Mouse (Mus musculus) kidney, adult 2 months (tissue): Measurements from ENCODE around the gene Macrod2. TPM values are rescaled to one million over a fixed set of nuclear protein-coding genes. Genes with fewer than 3 reads are reported as not detected.

ENCODE experiments used
- DNase-seq: peaks from one replicate; pipeline ENCODE4 v3.0.0; 2021
- H3K27ac ChIP-seq: fragments of 200-500 bp; 2 replicates; pipeline ENCODE4 v1.5.1; 2012; ENCODE audit warnings: low read depth, low read length, control low read depth, inconsistent platforms; ENCODE audit not compliant: insufficient read depth
- H3K27me3 ChIP-seq: fragments of 200-500 bp; replicated peaks from 2 replicates; pipeline ENCODE4 v1.6.1; 2012; ENCODE audit warnings: mild to moderate bottlenecking, moderate library complexity, low read length, inconsistent platforms; ENCODE audit not compliant: control insufficient read depth, insufficient read depth
- H3K36me3 ChIP-seq: fragments of 200-500 bp; 2 replicates; pipeline ENCODE4 v1.6.1; 2012; ENCODE audit warnings: mild to moderate bottlenecking, moderate library complexity, low read length, inconsistent platforms; ENCODE audit not compliant: control insufficient read depth, insufficient read depth
- H3K4me1 ChIP-seq: fragments of 200-500 bp; 2 replicates; pipeline ENCODE4 v1.6.1; 2011; ENCODE audit warnings: low read length; ENCODE audit not compliant: control insufficient read depth, insufficient read depth
- H3K4me3 ChIP-seq: fragments of 200-500 bp; 2 replicates; pipeline ENCODE4 v1.5.1; 2011; ENCODE audit warnings: mild to moderate bottlenecking, low read depth, low read length, control low read depth; ENCODE audit not compliant: insufficient read depth
- CTCF ChIP-seq: fragments of 200-500 bp; conservative IDR thresholded peaks from 2 replicates; pipeline ENCODE4 v1.5.1; 2011; ENCODE audit warnings: low read depth, mild to moderate bottlenecking, control low read depth, low read length, moderate library complexity, mixed read lengths; ENCODE audit not compliant: insufficient read depth, insufficient read length
- POLR2A ChIP-seq: fragments of 200-500 bp; IDR thresholded peaks from one replicate; pipeline ENCODE4 v1.6.1; 2011; ENCODE audit warnings: low read depth, low read length, control low read depth
- WGBS: fragments of 180-500 bp; shearing (Covaris S2); methylation state at CpG from one replicate; pipeline ENCODE4 v1.1.7; 2018; 5-methylcytosine and 5-hydroxymethylcytosine counted together
- polyA plus RNA-seq: library from polyadenylated mRNA; depleted of rRNA; stranded (reverse); fragments of >200 nt; gene quantifications from 2 replicates; pipeline ENCODE4 v1.2.3, GENCODE M21; 2012

The Macrod2 gene
- polyA plus RNA-seq, 1 experiment: 9.8 TPM

DNA sequence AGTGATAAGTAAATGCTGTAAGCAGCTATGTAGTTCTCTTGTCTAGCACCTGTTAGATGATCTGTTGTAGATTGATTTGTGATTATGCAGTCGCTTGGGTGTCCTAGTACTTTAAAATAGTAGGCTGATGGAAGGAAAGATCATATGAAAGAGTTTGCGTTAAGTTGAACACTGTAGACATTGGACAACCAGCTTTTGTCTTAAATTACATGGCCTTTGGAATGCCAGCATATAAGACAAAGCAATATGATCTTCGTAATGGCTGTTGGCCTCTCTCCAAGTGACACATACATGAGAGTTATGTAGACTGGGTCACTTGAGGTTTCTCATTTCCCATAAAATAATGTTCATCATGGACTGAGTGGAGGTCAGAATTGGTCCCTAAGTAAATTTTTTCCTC, 778.5 kb downstream of the Macrod2 start:
- no peak overlapping the region for H3K27ac ChIP-seq
- 56% methylated on average over 3 of the region's 3 CpGs for WGBS

DNA sequence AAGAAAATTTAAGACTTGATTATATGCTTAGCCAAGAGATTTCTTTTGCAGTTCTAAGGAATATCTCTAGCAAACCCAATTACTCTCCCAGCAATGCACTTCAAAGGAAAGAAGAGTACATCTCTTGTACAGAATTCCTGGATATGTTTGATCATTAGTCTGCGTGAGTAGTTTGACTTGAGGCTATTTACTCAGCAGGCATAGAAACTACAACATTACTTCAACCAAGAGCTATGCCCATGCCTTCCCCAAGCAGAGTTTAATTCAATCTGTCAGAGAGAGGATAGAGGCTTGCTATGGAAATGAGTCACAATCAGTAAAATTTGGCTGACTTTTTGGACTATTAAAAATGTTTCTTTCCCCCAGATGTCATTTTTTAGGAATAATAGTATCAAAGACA, 785.5 kb downstream of the Macrod2 start:
- no peaks in the 10 kb centered on the region for H3K36me3 ChIP-seq
- DNase-seq: no peak
- no peak overlapping the region for H3K4me3 ChIP-seq
- H3K4me1 ChIP-seq: no peaks in the 10 kb centered on the region
- H3K27me3 ChIP-seq: no peaks in the 10 kb centered on the region
- no peak overlapping the region for H3K27ac ChIP-seq
- 67% methylated on average over 1 of the region's 1 CpGs for WGBS
- TF ChIP-seq POLR2A (no peak), CTCF (no peak)

More for the DNA sequence above, 778.5 kb downstream of the Macrod2 start:
- no peak overlapping the region for H3K4me3 ChIP-seq
- no peak for DNase-seq
- no peaks in the 10 kb centered on the region for H3K4me1 ChIP-seq
- no peaks in the 10 kb centered on the region for H3K36me3 ChIP-seq
- no peak for TF ChIP-seq CTCF
- no peak for TF ChIP-seq POLR2A
- H3K27me3 ChIP-seq: no peaks in the 10 kb centered on the region

GRCm38 (mm10) chr2:141182034-141182759, 787.1 kb downstream of the Macrod2 start:
- no peak for DNase-seq
- TF ChIP-seq POLR2A (no peak), CTCF (no peak)
- Histone ChIP-seq H3K4me1 (no peaks in the 10 kb centered on the region), H3K27me3 (no peaks in the 10 kb centered on the region), H3K36me3 (no peaks in the 10 kb centered on the region), H3K27ac (no peak overlapping the region), H3K4me3 (no peak overlapping the region)
- 59% methylated on average over 5 of the region's 5 CpGs for WGBS

DNA sequence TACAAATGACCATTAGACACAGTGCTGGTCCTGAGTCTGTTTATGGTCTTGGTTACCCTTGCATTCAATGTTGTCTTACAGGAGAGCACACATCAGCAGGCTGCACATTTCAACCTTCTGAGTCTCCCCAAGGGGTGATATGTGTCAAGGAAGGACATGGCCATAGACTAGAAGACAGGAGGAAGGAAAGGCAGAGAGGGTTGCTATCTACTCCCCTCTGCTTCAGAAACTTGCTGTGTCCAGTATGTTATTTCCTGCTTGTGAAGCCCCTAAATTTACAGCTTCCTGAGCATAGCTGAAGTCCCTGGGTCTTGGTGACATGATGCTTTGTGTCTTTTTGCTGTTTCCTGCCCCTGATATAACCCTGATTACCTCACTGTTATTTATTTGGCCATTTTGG, 799.4 kb downstream of the Macrod2 start:
- Histone ChIP-seq H3K27ac (no peak overlapping the region), H3K36me3 (no peaks in the 10 kb centered on the region), H3K4me3 (no peak overlapping the region), H3K4me1 (no peaks in the 10 kb centered on the region), H3K27me3 (no peaks in the 10 kb centered on the region)
- TF ChIP-seq POLR2A: no peak
- TF ChIP-seq CTCF: no peak
- DNase-seq: peak; percentile 66

- whole genome bisulfite sequencing: 50% methylated on average over 4 of the region's 4 CpGs
- Histone ChIP-seq H3K27me3 (no peaks in the 10 kb centered on the region), H3K4me1 (no peaks in the 10 kb centered on the region), H3K4me3 (no peak overlapping the region), H3K36me3 (no peaks in the 10 kb centered on the region), H3K27ac (no peak overlapping the region)
- TF ChIP-seq CTCF (no peak), POLR2A (no peak)
- DNase-seq: no peak
These were observed 805.4 kb downstream of the Macrod2 start for GRCm38 (mm10) chr2:141200481-141200880.

- Histone ChIP-seq H3K4me1 (no peaks in the 10 kb centered on the region), H3K4me3 (no peak overlapping the region), H3K27ac (no peak overlapping the region), H3K36me3 (no peaks in the 10 kb centered on the region), H3K27me3 (no peaks in the 10 kb centered on the region)
- DNase-seq: no peak
- WGBS: 85% methylated on average over 2 of the region's 2 CpGs
- TF ChIP-seq CTCF (no peak), POLR2A (no peak)
These were observed 806.4 kb downstream of the Macrod2 start for GRCm38 (mm10) chr2:141201303-141202014.

- Histone ChIP-seq H3K27me3 (no peaks in the 10 kb centered on the region), H3K4me3 (no peak overlapping the region), H3K36me3 (no peaks in the 10 kb centered on the region), H3K4me1 (no peaks in the 10 kb centered on the region), H3K27ac (no peak overlapping the region)
- WGBS: 86% methylated on average over 1 of the region's 1 CpGs
- TF ChIP-seq POLR2A: no peak
- TF ChIP-seq CTCF: no peak
- no peak for DNase-seq
These were observed 806.9 kb downstream of the Macrod2 start for GRCm38 (mm10) chr2:141202015-141202364.
